Mouse (Mus musculus): ENCODE data around the gene Asic4. TPM values are rescaled to one million over a fixed set of nuclear protein-coding genes. Genes with fewer than 3 reads are reported as not detected.

The Asic4 gene
- total and polyA plus RNA-seq, 2 experiments from 2014 or later: 0.04 TPM; not detected in 1

- peaks cover 36% of the 10 kb centered on the region for H3K4me1 ChIP-seq (ENCODE audit: control insufficient read depth, insufficient read depth)
Measured at GRCm38 (mm10) chr1:75504256-75505045, 54.2 kb downstream of the Asic4 start.

GRCm38 (mm10) chr1:75505159-75505955 lies 55.1 kb downstream of the Asic4 start:
- Histone ChIP-seq H3K4me1 (ENCODE audit: control insufficient read depth, insufficient read depth) (peaks cover 45% of the 10 kb centered on the region), H3K9ac (replicated peaks; ENCODE audit: low read depth, low read length) (peak overlapping the region; percentile 97), H3K4me2 (ENCODE audit: low read depth, low read length) (peak overlapping the region; percentile 90), H3K36me3 (replicated peaks; ENCODE audit: control insufficient read depth, insufficient read depth, low read length) (peaks cover 29% of the 10 kb centered on the region), H3K4me3 (ENCODE audit: low read depth, low read length) (peak overlapping the region; percentile 82), H3K27me3 (ENCODE audit: control insufficient read depth, insufficient read depth, low read length) (no peaks in the 10 kb centered on the region), H3K27ac (ENCODE audit: low read depth) (peak overlapping the region; percentile 98), H3K9me3 (replicated peaks; ENCODE audit: control insufficient read depth, low read length) (no peaks in the 10 kb centered on the region)
- WGBS: under 1% methylated on average over 81 of the region's 84 CpGs
- ATAC-seq (ENCODE audit: insufficient read depth, low read depth) (peak; percentile 49), DNase-seq (ENCODE audit: low spot score) (peak; percentile 56)
- TF ChIP-seq EP300 (IDR thresholded peaks at IDR 0.05; ENCODE audit: low read depth) (no peak), CTCF (IDR thresholded peaks at IDR 0.05; ENCODE audit: low read depth) (no peak; the same call in 1 of the 2 replicates)

More at GRCm38 (mm10) chr1:75504256-75505045, 54.2 kb downstream of the Asic4 start:
- H3K27me3 ChIP-seq (ENCODE audit: control insufficient read depth, insufficient read depth, low read length): no peaks in the 10 kb centered on the region
- TF ChIP-seq CTCF (IDR thresholded peaks at IDR 0.05; ENCODE audit: low read depth) (no peak), EP300 (IDR thresholded peaks at IDR 0.05; ENCODE audit: low read depth) (no peak)
- ATAC-seq (ENCODE audit: insufficient read depth, low read depth) (no peak), DNase-seq (ENCODE audit: low spot score) (no peak)
- peak overlapping the region; percentile 90 for H3K4me2 ChIP-seq (ENCODE audit: low read depth, low read length)
- peaks cover 38% of the 10 kb centered on the region for H3K36me3 ChIP-seq (replicated peaks; ENCODE audit: control insufficient read depth, insufficient read depth, low read length)
- H3K27ac ChIP-seq (ENCODE audit: low read depth): peak overlapping the region; percentile 98
- 29% methylated on average over 9 of the region's 9 CpGs for WGBS
- peak overlapping the region; percentile 97 for H3K9ac ChIP-seq (replicated peaks; ENCODE audit: low read depth, low read length)
- no peaks in the 10 kb centered on the region for H3K9me3 ChIP-seq (replicated peaks; ENCODE audit: control insufficient read depth, low read length)
- H3K4me3 ChIP-seq (ENCODE audit: low read depth, low read length): peak overlapping the region; percentile 82

GRCm38 (mm10) chr1:75505956-75506831 lies 56.0 kb downstream of the Asic4 start, which contains the start of gene Obsl1:
Gene Obsl1 (minus strand): TSS chr1:75506452.
- ATAC-seq (ENCODE audit: insufficient read depth, low read depth) (peak; percentile 87), DNase-seq (ENCODE audit: low spot score) (peak; percentile 93)
- under 1% methylated on average over 65 of the region's 65 CpGs for WGBS
- Histone ChIP-seq H3K4me2 (ENCODE audit: low read depth, low read length) (peak within 1 kb of the TSS; percentile 90), H3K9ac (replicated peaks; ENCODE audit: low read depth, low read length) (peak within 1 kb of the TSS; percentile 97), H3K4me3 (ENCODE audit: low read depth, low read length) (peak within 1 kb of the TSS; percentile 82), H3K9me3 (replicated peaks; ENCODE audit: control insufficient read depth, low read length) (no peaks in the 10 kb centered on the region), H3K4me1 (ENCODE audit: control insufficient read depth, insufficient read depth) (peaks cover 53% of the 10 kb centered on the region), H3K36me3 (replicated peaks; ENCODE audit: control insufficient read depth, insufficient read depth, low read length) (peaks cover 21% of the 10 kb centered on the region), H3K27ac (ENCODE audit: low read depth) (peak within 1 kb of the TSS; percentile 98), H3K27me3 (ENCODE audit: control insufficient read depth, insufficient read depth, low read length) (no peaks in the 10 kb centered on the region)
- TF ChIP-seq EP300 (IDR thresholded peaks at IDR 0.05; ENCODE audit: low read depth) (peak; percentile 79), CTCF (IDR thresholded peaks at IDR 0.05; ENCODE audit: low read depth) (no peak)

DNA sequence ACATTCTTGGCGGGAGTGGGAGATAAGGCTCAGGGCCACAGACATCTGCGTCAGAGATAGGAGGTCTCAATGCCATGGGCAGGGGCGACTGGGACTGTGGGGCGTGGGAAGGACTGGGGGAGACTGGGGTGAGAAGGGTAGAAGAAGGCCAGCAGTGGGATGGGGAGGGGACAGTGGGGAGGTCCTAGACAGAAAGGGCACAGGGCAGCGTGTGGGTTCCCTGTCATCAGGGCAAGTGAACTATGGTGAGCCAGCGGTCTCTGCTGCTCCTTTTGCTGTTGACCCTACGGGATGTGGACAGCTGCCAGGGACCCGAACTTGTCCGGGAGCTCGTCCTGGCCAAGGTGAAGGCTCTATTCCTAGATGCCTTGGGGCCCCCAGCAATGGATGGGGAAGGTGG lies 56.8 kb downstream of the Asic4 start, which contains the start of gene Inha:
Gene Inha (plus strand): TSS at position 72 of the 400 bp plus-strand sequence.
- WGBS: 17% methylated on average over 10 of the region's 10 CpGs
- ATAC-seq (ENCODE audit: insufficient read depth, low read depth) (no peak), DNase-seq (ENCODE audit: low spot score) (no peak)
- H3K4me1 ChIP-seq (ENCODE audit: control insufficient read depth, insufficient read depth): peaks cover 61% of the 10 kb centered on the region
- peak within 1 kb of the TSS; percentile 98 for H3K27ac ChIP-seq (ENCODE audit: low read depth)
- H3K4me2 ChIP-seq (ENCODE audit: low read depth, low read length): peak within 1 kb of the TSS; percentile 90
- H3K27me3 ChIP-seq (ENCODE audit: control insufficient read depth, insufficient read depth, low read length): no peaks in the 10 kb centered on the region
- H3K9me3 ChIP-seq (replicated peaks; ENCODE audit: control insufficient read depth, low read length): no peaks in the 10 kb centered on the region
- TF ChIP-seq CTCF (IDR thresholded peaks at IDR 0.05; ENCODE audit: low read depth) (no peak), EP300 (IDR thresholded peaks at IDR 0.05; ENCODE audit: low read depth) (no peak)
- peak within 1 kb of the TSS; percentile 82 for H3K4me3 ChIP-seq (ENCODE audit: low read depth, low read length)
- peak within 1 kb of the TSS; percentile 97 for H3K9ac ChIP-seq (replicated peaks; ENCODE audit: low read depth, low read length)
- H3K36me3 ChIP-seq (replicated peaks; ENCODE audit: control insufficient read depth, insufficient read depth, low read length): peaks cover 13% of the 10 kb centered on the region

DNA sequence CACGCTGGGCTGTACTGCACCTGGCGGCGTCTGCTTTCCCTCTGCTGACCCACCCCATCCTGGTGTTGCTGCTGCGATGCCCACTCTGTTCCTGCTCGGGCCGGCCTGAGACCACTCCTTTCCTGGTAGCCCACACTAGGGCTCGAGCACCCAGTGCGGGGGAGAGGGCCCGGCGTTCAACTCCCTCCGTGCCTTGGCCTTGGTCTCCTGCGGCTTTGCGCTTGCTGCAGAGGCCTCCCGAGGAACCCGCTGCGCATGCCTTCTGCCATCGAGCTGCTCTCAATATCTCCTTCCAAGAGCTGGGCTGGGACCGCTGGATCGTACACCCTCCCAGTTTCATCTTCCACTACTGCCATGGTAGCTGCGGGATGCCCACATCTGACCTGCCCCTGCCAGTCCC lies 59.4 kb downstream of the Asic4 start:
- WGBS: 57% methylated on average over 20 of the region's 20 CpGs
- no peak for ATAC-seq (ENCODE audit: insufficient read depth, low read depth)
- peaks cover 53% of the 10 kb centered on the region for H3K4me1 ChIP-seq (ENCODE audit: control insufficient read depth, insufficient read depth)
- no peaks in the 10 kb centered on the region for H3K9me3 ChIP-seq (replicated peaks; ENCODE audit: control insufficient read depth, low read length)
- no peak overlapping the region for H3K4me3 ChIP-seq (ENCODE audit: low read depth, low read length)
- DNase-seq (ENCODE audit: low spot score): no peak
- no peak overlapping the region for H3K9ac ChIP-seq (replicated peaks; ENCODE audit: low read depth, low read length)
- H3K4me2 ChIP-seq (ENCODE audit: low read depth, low read length): no peak overlapping the region
- peak overlapping the region; percentile 87 for H3K27ac ChIP-seq (ENCODE audit: low read depth)
- no peaks in the 10 kb centered on the region for H3K27me3 ChIP-seq (ENCODE audit: control insufficient read depth, insufficient read depth, low read length)
- H3K36me3 ChIP-seq (replicated peaks; ENCODE audit: control insufficient read depth, insufficient read depth, low read length): no peaks in the 10 kb centered on the region
- no peak for TF ChIP-seq EP300 (IDR thresholded peaks at IDR 0.05; ENCODE audit: low read depth)
- TF ChIP-seq CTCF (IDR thresholded peaks at IDR 0.05; ENCODE audit: low read depth): no peak
